Mouse (Mus musculus) liver, adult 2 months (tissue): ENCODE measurements around the gene Gm11492.

ENCODE experiments used
- CTCF ChIP-seq: fragments of 200-500 bp; IDR thresholded peaks from 2 replicates; pipeline ENCODE4 v1.5.1; 2011; ENCODE audit warnings: low read depth, low read length, control low read depth
- POLR2A ChIP-seq: fragments of 200-500 bp; IDR thresholded peaks from 2 replicates; pipeline ENCODE4 v1.6.1; 2011; ENCODE audit warnings: low read length, control low read depth; ENCODE audit not compliant: insufficient read depth; ENCODE audit errors: extremely low read depth

GRCm38 (mm10) chr11:87587211-87587874 is 20.9 kb downstream of the Gm11492 start:
- TF ChIP-seq CTCF (no peak), POLR2A (no peak)
